Mouse (Mus musculus): Measurements from ENCODE around the gene Pros1. TPM values are rescaled to one million over a fixed set of nuclear protein-coding genes. Genes with fewer than 3 reads are reported as not detected.

The Pros1 gene
- total and polyA plus RNA-seq, 2 experiments from 2014 or later, result 9.3 to 11.4 TPM

- no peak overlapping the region for H3K4me2 ChIP-seq (ENCODE audit: low read depth)
- ATAC-seq (peak; percentile 32; the same call in 1 of the 2 replicates), DNase-seq (no peak)
- no peak overlapping the region for H3K9ac ChIP-seq
- H3K36me3 ChIP-seq (ENCODE audit: insufficient read depth), result no peaks in the 10 kb centered on the region
- TF ChIP-seq CTCF (IDR thresholded peaks at IDR 0.05; ENCODE audit: low read depth), result no peak
- no peaks in the 10 kb centered on the region for H3K27me3 ChIP-seq (ENCODE audit: insufficient read depth, low read length)
- no peaks in the 10 kb centered on the region for H3K4me1 ChIP-seq (ENCODE audit: insufficient read depth)
- H3K27ac ChIP-seq (ENCODE audit: low read depth, low read length), result no peak overlapping the region; the same call in 1 of the 2 replicates
- 45% methylated on average over 6 of the region's 6 CpGs for WGBS
- H3K9me3 ChIP-seq (ENCODE audit: low read length), result no peaks in the 10 kb centered on the region
- no peak overlapping the region for H3K4me3 ChIP-seq (ENCODE audit: low read depth, low read length)
Measured at GRCm38 (mm10) chr16:62861455-62861854, 7.3 kb downstream of the Pros1 start.

- TF ChIP-seq CTCF (IDR thresholded peaks at IDR 0.05; ENCODE audit: low read depth), result no peak
- Histone ChIP-seq H3K4me1 (ENCODE audit: insufficient read depth) (no peaks in the 10 kb centered on the region), H3K9me3 (ENCODE audit: low read length) (no peaks in the 10 kb centered on the region), H3K27me3 (ENCODE audit: insufficient read depth, low read length) (no peaks in the 10 kb centered on the region), H3K4me2 (ENCODE audit: low read depth) (no peak overlapping the region), H3K36me3 (ENCODE audit: insufficient read depth) (no peaks in the 10 kb centered on the region), H3K9ac (no peak overlapping the region), H3K4me3 (ENCODE audit: low read depth, low read length) (no peak overlapping the region), H3K27ac (ENCODE audit: low read depth, low read length) (no peak overlapping the region)
- DNase-seq, result no peak
- ATAC-seq, result no peak
- 73% methylated on average over 5 of the region's 5 CpGs for WGBS
Measured at GRCm38 (mm10) chr16:62872688-62873117, 18.6 kb downstream of the Pros1 start.

DNA sequence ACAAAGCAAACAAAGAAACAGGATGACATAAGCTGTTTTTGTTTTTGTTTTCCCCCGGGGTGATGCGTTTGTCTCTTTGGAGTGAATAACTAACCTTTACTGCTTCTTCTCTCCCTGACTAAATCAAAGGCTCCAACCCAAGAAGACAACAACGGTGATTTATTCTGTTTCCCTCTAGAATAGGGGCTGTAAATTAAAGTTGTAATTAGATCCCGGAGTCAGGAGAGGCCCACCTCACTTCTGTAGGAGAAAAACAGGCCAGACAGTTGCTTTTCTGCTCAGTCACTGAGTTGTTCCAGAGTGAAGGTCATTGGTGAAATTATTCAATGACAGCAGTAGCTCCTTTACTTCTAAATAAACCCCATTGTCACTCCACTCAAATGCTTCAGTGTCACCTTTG lies 19.1 kb downstream of the Pros1 start:
- DNase-seq (no peak), ATAC-seq (no peak)
- Histone ChIP-seq H3K9ac (no peak overlapping the region), H3K4me1 (ENCODE audit: insufficient read depth) (no peaks in the 10 kb centered on the region), H3K4me3 (ENCODE audit: low read depth, low read length) (no peak overlapping the region), H3K36me3 (ENCODE audit: insufficient read depth) (no peaks in the 10 kb centered on the region), H3K9me3 (ENCODE audit: low read length) (no peaks in the 10 kb centered on the region), H3K4me2 (ENCODE audit: low read depth) (no peak overlapping the region), H3K27me3 (ENCODE audit: insufficient read depth, low read length) (no peaks in the 10 kb centered on the region), H3K27ac (ENCODE audit: low read depth, low read length) (no peak overlapping the region)
- WGBS, result 50% methylated on average over 4 of the region's 4 CpGs
- TF ChIP-seq CTCF (IDR thresholded peaks at IDR 0.05; ENCODE audit: low read depth), result no peak

- 52% methylated on average over 6 of the region's 6 CpGs for WGBS
Measured at GRCm38 (mm10) chr16:62874065-62874464, 20.0 kb downstream of the Pros1 start.

DNA sequence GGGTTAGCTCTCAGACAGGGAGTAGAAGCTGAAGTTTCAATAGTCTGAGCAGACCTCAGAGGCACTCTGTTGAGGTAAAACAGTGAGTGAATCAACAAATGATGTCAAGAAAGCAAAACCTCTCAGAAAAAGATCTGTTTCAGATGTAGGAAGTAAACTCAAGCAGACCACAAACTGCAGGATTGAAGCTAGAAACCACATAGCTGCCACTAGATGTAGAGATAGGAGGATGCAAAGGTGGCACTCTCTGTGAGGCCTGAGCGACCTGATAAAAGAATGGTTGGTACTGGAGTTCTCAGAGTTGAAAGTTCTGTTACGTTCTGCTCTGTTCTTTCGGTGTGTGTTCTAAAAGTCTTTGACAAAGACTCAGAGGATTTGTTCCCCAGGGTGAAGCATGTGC lies 41.7 kb downstream of the Pros1 start:
- Histone ChIP-seq H3K27me3 (ENCODE audit: insufficient read depth, low read length) (no peaks in the 10 kb centered on the region), H3K4me2 (ENCODE audit: low read depth) (no peak overlapping the region), H3K9ac (no peak overlapping the region), H3K36me3 (ENCODE audit: insufficient read depth) (no peaks in the 10 kb centered on the region), H3K27ac (ENCODE audit: low read depth, low read length) (no peak overlapping the region), H3K4me1 (ENCODE audit: insufficient read depth) (no peaks in the 10 kb centered on the region), H3K4me3 (ENCODE audit: low read depth, low read length) (no peak overlapping the region), H3K9me3 (ENCODE audit: low read length) (no peaks in the 10 kb centered on the region)
- DNase-seq (no peak), ATAC-seq (no peak)
- TF ChIP-seq CTCF (IDR thresholded peaks at IDR 0.05; ENCODE audit: low read depth), result no peak
- WGBS, result 84% methylated on average over 3 of the region's 3 CpGs

More at GRCm38 (mm10) chr16:62874065-62874464, 20.0 kb downstream of the Pros1 start:
- H3K36me3 ChIP-seq (ENCODE audit: insufficient read depth), result no peaks in the 10 kb centered on the region
- no peaks in the 10 kb centered on the region for H3K4me1 ChIP-seq (ENCODE audit: insufficient read depth)
- DNase-seq (no peak), ATAC-seq (no peak)
- H3K4me3 ChIP-seq (ENCODE audit: low read depth, low read length), result no peak overlapping the region
- H3K9me3 ChIP-seq (ENCODE audit: low read length), result no peaks in the 10 kb centered on the region
- no peak overlapping the region for H3K9ac ChIP-seq
- H3K27ac ChIP-seq (ENCODE audit: low read depth, low read length), result no peak overlapping the region
- TF ChIP-seq CTCF (IDR thresholded peaks at IDR 0.05; ENCODE audit: low read depth), result no peak
- H3K4me2 ChIP-seq (ENCODE audit: low read depth), result no peak overlapping the region
- H3K27me3 ChIP-seq (ENCODE audit: insufficient read depth, low read length), result no peaks in the 10 kb centered on the region

DNA sequence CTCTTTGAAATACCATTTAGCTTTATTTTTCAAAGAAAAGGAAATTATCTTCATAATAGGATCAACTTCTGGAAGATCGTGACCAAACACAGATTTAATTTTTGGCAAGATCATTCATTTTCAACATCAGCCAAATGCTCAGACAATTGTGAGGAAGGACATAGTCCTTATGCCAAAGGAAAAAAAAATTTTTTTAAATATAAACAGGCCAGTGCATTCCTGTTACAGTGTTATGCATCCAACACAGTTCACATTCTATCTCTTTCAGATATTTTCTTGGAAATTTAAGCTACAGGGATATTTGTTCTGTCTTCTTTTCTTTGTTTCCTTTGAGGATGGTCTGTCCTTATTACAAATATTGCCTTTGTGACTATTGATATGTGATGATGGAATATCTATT lies 57.3 kb downstream of the Pros1 start:
- DNase-seq (peak; percentile 3), ATAC-seq (no peak)
- Histone ChIP-seq H3K4me3 (ENCODE audit: low read depth, low read length) (no peak overlapping the region), H3K27ac (ENCODE audit: low read depth, low read length) (no peak overlapping the region), H3K9me3 (ENCODE audit: low read length) (no peaks in the 10 kb centered on the region), H3K4me2 (ENCODE audit: low read depth) (no peak overlapping the region), H3K9ac (no peak overlapping the region), H3K36me3 (ENCODE audit: insufficient read depth) (no peaks in the 10 kb centered on the region), H3K4me1 (ENCODE audit: insufficient read depth) (no peaks in the 10 kb centered on the region), H3K27me3 (ENCODE audit: insufficient read depth, low read length) (no peaks in the 10 kb centered on the region)
- no peak for TF ChIP-seq CTCF (IDR thresholded peaks at IDR 0.05; ENCODE audit: low read depth)
- WGBS, result 23% methylated on average over 1 of the region's 1 CpGs

- DNase-seq (no peak), ATAC-seq (no peak)
- WGBS, result 58% methylated on average over 2 of the region's 2 CpGs
Measured at GRCm38 (mm10) chr16:62912246-62912645, 58.1 kb downstream of the Pros1 start.

More at GRCm38 (mm10) chr16:62912246-62912645, 58.1 kb downstream of the Pros1 start:
- H3K9ac ChIP-seq, result no peak overlapping the region
- no peaks in the 10 kb centered on the region for H3K4me1 ChIP-seq (ENCODE audit: insufficient read depth)
- H3K27ac ChIP-seq (ENCODE audit: low read depth, low read length), result no peak overlapping the region
- no peak for TF ChIP-seq CTCF (IDR thresholded peaks at IDR 0.05; ENCODE audit: low read depth)
- H3K36me3 ChIP-seq (ENCODE audit: insufficient read depth), result no peaks in the 10 kb centered on the region
- no peaks in the 10 kb centered on the region for H3K27me3 ChIP-seq (ENCODE audit: insufficient read depth, low read length)
- H3K4me3 ChIP-seq (ENCODE audit: low read depth, low read length), result no peak overlapping the region
- H3K9me3 ChIP-seq (ENCODE audit: low read length), result no peaks in the 10 kb centered on the region
- H3K4me2 ChIP-seq (ENCODE audit: low read depth), result no peak overlapping the region
